Mouse (Mus musculus) frontal cortex, postnatal 14 days (tissue): ENCODE measurements around the gene Dhx40.
"Not testable (repeated sequence)": the region's sequence is repeated elsewhere in the genome, so short reads cannot be mapped to it uniquely, and the experiment has no call there.

Experiments
- DNase-seq, 2 experiments: peaks; one replicate each; pipeline ENCODE4 v3.0.0; 2022; ENCODE audit warnings: low spot score in 2 of 2

Gene Dhx40

DNA sequence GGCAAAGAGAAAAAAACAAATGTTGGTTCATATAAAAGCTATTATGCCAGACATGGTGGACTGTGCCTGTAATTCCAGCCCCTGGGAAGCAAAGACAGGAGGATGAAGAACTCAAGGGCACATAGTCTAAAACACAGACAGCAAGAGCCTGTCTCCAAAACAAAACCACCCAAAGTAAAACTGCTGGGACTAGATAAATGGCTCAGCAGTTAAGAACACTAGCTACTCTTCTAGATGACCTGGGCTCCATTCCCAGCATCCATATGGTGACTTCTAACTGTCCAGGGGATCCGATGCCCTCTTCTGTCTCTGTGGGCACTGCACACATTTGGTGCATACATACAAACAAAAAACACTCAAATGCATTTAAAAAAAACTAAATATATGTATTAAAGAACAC lies 56.5 kb downstream of the Dhx40 start:
- DNase-seq = no peak

DNA sequence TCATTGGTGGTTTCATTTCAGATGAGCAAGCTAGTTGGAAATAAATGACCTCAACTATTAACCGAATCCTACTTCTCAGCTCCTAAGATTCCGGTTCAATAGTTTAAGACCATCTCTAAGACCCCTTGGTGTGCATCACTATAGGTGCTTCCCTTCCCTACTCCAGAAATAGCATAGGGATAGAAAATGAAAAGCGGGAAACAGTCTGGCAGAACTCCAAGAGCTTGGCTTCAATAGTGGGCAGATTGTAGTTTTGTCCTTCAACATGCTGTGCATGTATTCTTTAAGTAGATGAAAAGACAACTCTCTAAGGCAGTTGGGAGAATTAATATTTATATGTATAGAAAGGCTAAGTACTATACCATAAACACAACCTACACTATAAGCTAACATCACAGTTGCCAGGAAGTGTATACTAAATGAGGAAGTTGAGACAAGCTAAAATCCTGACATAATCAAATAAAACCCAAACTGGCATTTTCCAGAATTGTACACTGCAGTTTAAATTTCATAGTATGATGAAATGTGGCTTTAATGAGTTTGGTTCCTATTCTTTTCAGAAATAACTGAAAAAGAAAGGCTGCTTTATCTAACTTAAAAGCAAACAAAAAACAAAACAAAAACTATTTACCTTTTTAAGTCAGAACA lies 57.6 kb downstream of the Dhx40 start:
- DNase-seq = no peak

DNA sequence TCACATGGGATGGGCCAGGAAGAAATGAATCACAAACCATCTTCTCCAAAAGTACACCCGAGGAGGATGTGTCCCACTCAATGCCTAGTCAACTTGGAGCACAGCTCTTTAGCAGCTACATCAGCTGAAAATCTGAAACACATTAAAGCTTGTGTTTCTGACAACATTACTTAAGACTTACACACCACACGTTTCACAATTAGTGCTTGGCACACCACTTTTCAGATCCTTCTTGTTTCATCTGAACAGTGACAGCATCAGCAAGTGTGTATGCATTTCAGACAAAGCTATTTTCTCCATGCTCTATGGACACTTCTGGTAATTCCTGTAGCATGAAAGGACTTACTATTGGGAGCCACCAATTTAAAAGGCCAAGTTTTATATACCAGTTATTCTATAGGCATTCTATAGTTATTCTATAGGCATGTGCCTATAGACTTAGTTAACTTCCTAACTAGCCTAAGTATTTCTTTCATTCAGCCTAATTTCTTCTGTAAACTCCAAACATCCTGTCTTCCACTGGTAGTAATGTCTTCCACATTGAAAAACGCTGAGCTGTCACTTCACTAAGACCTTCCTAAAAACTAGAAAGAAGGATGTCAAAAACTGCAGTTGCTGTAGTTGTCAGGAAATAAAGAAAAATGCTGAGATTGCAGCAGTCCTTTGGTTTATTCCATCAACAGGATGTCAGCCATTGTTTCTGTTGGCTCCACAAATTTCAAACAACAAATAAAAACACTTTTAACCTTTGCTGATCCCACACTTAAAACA lies 61.7 kb downstream of the Dhx40 start:
- DNase-seq = no peak

DNA sequence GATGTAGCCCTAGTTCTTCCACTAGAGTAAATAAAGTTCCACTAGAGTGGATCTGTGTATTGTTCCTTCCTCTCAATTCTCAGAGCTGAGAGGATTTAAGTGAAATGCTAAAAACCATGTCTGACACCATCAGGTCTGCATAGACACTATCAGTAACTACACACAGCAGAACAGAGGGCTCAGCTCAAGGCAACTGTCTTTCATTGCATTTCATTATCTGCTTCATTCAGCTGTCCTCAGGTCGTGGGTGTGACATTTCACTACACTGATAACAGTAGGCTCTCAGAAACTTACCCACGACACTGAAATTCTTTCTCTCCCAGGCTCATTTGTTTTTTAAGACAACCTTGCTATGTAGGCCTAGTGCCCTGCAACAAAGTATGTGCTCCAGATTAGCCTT lies 64.9 kb downstream of the Dhx40 start:
- DNase-seq = no peak

DNA sequence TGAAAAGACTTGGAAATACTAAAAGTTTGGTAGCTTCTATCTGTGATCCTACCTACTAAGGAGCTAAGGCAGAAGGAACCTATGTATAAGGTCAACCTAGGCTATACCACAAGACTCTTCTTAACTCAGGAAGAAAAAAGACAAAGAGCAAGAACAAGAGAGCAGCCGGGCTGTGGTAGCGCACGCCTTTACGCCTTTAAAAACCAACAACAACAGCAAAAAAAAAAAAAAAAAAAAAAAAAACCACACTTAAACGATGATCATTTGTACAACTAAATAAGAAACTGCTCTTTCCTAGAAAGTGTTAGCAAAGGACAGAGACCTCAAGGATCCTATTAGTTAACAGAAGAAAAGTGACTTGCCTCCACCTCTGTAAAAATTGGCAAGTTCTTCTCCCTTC lies 66.0 kb downstream of the Dhx40 start:
- no peak for DNase-seq

DNA sequence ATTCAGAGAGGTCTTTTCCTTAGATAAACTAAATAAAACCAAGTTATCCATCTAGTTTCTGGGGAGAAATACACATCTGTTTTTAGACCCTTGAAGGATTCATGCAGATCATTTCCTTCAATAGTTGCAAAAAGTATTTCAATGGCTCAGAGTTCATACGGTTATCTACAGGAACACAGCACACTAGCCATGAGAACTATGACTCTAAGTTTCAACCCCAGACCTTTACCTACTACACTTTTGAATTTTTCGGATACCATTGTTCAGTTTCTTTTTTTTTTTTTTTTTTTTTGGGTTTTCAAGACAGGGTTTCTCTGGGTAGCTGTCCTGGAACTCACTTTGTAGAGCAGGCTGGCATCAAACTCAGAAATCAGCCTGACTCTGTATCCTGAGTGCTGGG lies 68.1 kb downstream of the Dhx40 start:
- DNase-seq = no peak

DNA sequence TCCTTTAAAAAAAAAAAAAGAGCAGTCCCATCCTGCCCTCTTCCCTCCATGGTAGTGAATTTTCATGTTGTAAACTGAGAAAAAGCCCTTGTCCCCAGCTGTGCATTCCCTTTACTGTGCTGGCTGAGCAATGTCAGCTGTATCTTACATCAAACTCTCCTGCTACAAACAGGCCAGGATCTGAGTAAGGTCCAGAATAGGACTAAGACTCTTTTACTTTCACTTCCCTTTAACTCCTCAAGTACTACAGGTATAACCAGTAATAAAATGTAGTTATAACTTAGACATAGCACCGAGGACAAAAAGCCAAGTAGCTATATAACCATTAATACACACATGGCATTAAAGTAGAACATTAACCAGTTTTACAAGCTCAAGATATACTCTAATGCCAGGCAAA lies 68.6 kb downstream of the Dhx40 start:
- DNase-seq = no peak

DNA sequence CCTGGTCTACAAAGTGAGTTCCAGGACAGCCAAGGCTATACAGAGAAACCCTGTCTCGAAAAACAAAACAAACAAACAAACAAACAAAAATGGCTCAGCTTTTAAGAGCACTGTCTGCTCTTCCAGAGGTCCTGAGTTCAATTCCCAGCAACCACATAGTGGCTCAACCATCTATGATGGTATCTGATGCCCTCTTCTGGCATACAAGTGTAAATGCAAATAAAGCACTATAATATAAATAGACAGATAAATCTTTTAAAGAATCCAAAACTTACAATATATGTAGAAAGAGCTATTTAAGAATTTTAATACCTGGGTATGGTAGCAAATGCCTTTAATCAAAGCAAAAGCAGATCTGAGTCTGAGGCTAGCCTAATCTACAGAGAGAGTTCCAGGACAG lies 69.2 kb downstream of the Dhx40 start:
- not testable (repeated sequence) for DNase-seq

DNA sequence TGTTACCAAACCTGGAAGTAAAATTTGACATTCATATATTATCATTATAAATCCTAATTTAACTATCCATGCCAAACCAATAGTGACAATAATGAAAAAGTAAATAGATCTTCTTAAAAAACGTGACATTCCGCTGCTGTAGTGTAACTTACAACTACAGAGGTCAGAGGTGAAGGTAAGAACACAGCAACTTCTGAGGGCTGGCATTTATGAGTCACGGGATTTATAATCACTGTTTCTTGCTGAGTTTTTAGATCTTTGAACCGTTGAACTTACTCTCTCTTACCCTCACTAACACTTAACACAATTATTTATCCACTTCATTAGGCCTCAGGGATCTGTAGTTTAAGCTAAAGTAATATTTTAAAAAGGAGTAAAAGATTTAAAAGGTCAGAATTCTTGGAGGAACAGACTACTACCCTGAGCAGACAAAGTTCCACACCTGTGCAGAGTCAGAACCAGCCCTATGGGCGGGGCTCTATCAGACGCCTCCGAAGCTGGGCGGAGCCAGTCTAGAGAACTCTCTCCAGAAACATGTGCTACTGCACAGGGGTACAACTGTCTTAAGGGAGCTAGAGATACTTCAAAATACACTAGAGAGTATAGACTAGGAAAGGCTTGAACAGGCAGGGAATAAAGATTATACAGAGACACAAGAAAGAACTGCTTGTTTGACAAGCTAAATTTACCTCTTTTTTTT lies 70.1 kb downstream of the Dhx40 start:
- no peak for DNase-seq

DNA sequence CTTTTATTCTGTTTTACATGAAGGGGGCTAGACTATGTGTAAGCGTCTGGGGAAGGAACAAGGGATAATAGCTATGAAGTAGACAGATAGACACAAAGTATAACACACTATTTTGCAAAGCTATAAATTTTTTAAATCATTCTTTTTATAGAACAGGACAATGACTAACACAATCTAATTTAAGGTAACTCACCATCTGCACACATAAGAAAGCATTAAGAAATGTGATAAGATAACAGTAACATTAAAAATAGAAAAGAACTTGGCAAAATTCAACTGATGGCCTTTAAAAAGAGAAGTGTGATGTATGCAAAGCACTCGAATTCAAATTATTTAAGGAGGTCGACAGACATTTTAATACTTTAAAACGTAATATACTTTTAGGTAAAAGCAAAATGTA lies 72.6 kb downstream of the Dhx40 start:
- no peak for DNase-seq

DNA sequence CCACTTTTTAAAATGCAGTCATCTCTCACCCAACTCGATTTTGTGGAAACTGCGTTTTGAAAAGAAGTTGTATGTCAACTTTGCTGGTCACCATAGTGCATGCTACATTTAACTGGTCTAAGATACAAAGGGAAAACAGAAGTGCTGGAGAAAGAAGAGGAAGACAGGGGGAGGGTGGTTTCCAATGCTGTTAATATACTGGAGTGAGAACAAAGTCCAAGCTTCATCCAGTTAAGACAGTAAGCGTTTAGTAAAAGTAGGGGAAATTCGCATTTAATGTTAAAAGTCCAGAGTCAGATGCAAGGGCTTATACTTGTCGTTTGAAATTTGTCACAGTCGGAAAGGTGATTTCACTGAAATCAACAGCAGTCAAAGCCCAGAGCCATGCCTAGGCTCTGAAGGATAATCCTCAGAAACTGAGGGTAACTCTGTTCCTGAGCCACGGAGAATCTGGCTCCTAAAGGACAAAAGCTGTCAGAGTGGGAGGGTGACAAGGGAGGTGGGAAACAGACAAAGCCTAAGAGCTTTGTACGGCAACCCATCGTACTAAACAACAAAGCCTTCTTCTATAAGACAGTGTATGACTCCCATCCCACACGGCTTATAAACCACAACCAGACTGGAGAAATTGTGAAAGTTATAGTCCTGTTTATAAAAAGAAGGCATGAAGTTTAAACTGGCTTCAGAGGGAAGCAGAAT lies 73.2 kb downstream of the Dhx40 start:
- no peak for DNase-seq

DNA sequence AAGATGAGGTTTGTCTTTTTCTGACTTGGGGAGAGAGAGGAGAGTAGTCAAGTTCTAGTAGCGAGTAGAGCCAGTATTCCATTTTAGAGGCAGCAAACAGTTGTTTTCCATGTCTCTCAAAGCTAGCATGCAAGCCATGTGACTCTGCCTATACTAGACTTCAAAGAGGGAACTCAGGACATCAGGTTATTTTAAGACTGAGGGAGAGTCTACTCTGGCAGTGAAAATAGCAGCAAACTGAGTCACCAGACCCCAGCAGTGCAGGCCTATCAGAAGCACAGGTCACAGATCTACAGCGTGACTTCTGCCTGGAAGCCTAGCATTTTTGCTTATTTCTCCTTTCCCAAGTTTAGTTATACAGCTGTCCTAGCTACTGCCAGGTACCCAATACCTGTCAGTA lies 76.1 kb downstream of the Dhx40 start:
- DNase-seq = no peak

DNA sequence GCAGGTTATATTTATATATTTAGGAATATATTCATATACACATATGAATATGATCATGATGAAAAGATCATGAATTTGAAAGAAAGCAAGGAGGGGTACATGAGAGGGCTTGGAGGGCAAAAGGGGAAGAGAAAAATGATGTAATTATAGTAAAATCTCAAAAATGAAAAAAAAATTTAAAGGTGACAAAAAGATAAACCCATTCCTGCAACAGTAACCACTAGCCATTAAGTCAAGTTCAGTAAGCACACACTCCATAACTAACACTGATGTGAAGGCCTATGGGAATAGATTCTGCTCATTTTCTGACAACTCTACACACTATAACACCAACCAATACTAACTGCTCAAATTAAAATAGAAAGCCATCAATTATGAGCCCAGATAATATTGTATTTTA lies 81.9 kb downstream of the Dhx40 start:
- no peak for DNase-seq

DNA sequence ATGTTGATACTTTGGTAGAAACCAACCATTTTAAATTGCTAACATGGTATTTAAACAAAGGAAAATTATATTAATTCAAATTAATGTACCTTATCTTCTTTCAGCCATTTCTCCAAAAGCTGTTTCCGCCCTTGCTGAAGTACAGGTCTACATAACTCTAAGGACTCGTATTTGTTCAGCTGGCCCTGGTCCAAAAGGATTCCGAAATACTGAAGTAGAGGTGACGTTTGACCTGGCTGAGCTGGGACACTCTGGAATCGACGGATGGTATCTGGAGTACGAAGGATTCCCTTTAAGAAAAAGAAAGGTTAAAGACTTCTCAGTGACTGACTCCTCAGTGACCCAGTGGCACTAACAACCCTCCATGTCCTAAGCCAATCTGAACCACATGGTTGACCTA lies 82.6 kb downstream of the Dhx40 start:
- DNase-seq = no peak

DNA sequence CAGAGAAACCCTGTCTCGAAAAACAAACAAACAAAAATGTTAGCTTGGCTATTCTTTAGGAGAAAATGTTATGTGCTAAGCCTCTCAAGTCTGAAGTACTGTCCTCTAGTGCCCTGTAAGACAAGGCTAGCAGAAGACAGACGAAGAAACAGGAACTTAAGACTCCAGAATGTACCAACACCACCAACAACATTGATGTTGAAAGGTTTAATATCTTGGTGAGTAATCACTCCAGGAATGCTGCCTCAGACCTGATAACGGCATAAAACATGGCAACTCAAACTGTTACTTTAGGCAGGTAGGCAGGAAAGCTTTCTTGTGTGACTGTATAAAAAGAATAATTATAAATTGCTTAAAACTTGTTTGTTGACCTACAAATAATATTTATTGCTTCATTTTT lies 83.5 kb downstream of the Dhx40 start:
- DNase-seq = no peak

DNA sequence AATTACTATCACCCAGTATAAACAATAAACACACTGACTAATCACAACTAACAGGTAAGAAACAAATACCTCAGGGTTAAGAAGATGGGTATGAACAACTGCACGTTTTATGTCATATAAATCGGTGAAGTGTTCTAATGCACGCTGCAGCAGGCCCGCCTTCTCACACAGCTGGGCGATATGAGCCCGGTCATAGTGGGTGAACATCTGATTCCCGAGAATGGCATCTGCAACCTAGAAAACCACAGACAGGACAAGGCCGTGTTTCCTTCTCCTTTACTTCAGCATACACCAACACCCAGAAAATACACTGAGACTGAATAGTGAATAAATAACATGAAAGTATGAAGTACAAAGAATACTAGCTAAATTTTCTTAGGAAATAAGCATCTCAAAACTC lies 88.2 kb downstream of the Dhx40 start:
- no peak for DNase-seq
